Mouse (Mus musculus) limb, embryonic 14.5 days (tissue): ENCODE data around the gene Il9. TPM values are rescaled to one million over a fixed set of nuclear protein-coding genes. Genes with fewer than 3 reads are reported as not detected.

Experiments used
- ATAC-seq: fragments of 200-750 bp; cut with Nextera tagmentation; 2 replicates; pipeline ENCODE4 v1.8.0; 2017; ENCODE audit warnings: low read depth, moderate number of reproducible peaks, moderate TSS enrichment; ENCODE audit not compliant: low FRiP score
- DNase-seq: peaks from one replicate; pipeline ENCODE4 v3.0.0-alpha.2; 2015; ENCODE audit warnings: low spot score
- H3K27ac ChIP-seq: fragments of 300-500 bp; sonication (generic); replicated peaks from 2 replicates; pipeline ENCODE4 v1.5.1; 2014; ENCODE audit warnings: low read depth, mild to moderate bottlenecking, low read length, moderate library complexity, mixed read lengths
- H3K27me3 ChIP-seq: fragments of 300-500 bp; sonication (generic); 2 replicates; pipeline ENCODE4 v1.6.1; 2014; ENCODE audit warnings: low read length, mixed read lengths; ENCODE audit not compliant: control insufficient read depth, insufficient read depth
- H3K36me3 ChIP-seq: fragments of 300-500 bp; sonication (generic); 2 replicates; pipeline ENCODE4 v1.6.1; 2014; ENCODE audit warnings: mild to moderate bottlenecking, low read length, moderate library complexity, mixed read lengths; ENCODE audit not compliant: control insufficient read depth, insufficient read depth
- H3K4me1 ChIP-seq: fragments of 300-500 bp; sonication (generic); 2 replicates; pipeline ENCODE4 v1.6.1; 2014; ENCODE audit warnings: antibody characterized with exemption, low read length, mixed read lengths; ENCODE audit not compliant: control insufficient read depth, insufficient read depth
- H3K4me2 ChIP-seq: fragments of 300-500 bp; sonication (generic); replicated peaks from 2 replicates; pipeline ENCODE4 v1.6.1; 2014; ENCODE audit warnings: low read depth, mild to moderate bottlenecking, low read length, moderate library complexity; ENCODE audit not compliant: severe bottlenecking
- H3K4me3 ChIP-seq: fragments of 300-500 bp; sonication (generic); replicated peaks from 2 replicates; pipeline ENCODE4 v1.5.1; 2014; ENCODE audit warnings: low read length
- H3K9ac ChIP-seq: fragments of 300-500 bp; sonication (generic); 2 replicates; pipeline ENCODE4 v1.6.1; 2014; ENCODE audit warnings: mild to moderate bottlenecking, low read depth, low read length, moderate library complexity; ENCODE audit not compliant: severe bottlenecking
- H3K9me3 ChIP-seq: fragments of 300-500 bp; sonication (generic); 2 replicates; pipeline ENCODE4 v1.6.1; 2016; ENCODE audit warnings: low read length; ENCODE audit not compliant: control insufficient read depth
- POLR2A ChIP-seq: fragments of 200-500 bp; IDR thresholded peaks from 2 replicates; pipeline ENCODE4 v1.8.0; 2012; ENCODE audit warnings: inconsistent platforms, mild to moderate bottlenecking, moderate library complexity, borderline replicate concordance; ENCODE audit not compliant: insufficient read depth, insufficient read length; ENCODE audit errors: extremely low read depth
- WGBS: fragments of 180-500 bp; shearing (Covaris S2); extraction: QIAGEN DNeasy Blood & Tissue Kit; methylation state at CpG from one replicate; pipeline ENCODE4 v1.1.7; 2014; 5-methylcytosine and 5-hydroxymethylcytosine counted together
- polyA plus RNA-seq, 2 experiments: library from polyadenylated mRNA; depleted of rRNA in 1 of 2; stranded (reverse) in 1 of 2; unstranded in 1 of 2; fragments of >200 nt; fragmentation: Nextera tagmentation in 1 of 2; extraction: Ambion mirVana in 1 of 2; gene quantifications; 2 replicates each; pipeline versions ENCODE4 v1.2.1 to v1.2.3; 2012 to 2014

The Il9 gene
- polyA plus RNA-seq, 2 experiments, result not detected

- no peaks in the 10 kb centered on the region for H3K4me1 ChIP-seq
- H3K36me3 ChIP-seq, result no peaks in the 10 kb centered on the region
- H3K9me3 ChIP-seq, result no peaks in the 10 kb centered on the region
- no peak overlapping the region for H3K4me3 ChIP-seq
- H3K27me3 ChIP-seq, result no peaks in the 10 kb centered on the region
- H3K4me2 ChIP-seq, result no peak overlapping the region
- H3K27ac ChIP-seq, result no peak overlapping the region
- no peak for TF ChIP-seq POLR2A
- no peak overlapping the region for H3K9ac ChIP-seq
- ATAC-seq (no peak), DNase-seq (no peak)
- 80% methylated on average over 6 of the region's 6 CpGs for WGBS
Measured at GRCm38 (mm10) chr13:56478027-56478426, 4.0 kb downstream of the Il9 start.

- no peaks in the 10 kb centered on the region for H3K4me1 ChIP-seq
- no peak overlapping the region for H3K4me3 ChIP-seq
- H3K27me3 ChIP-seq, result no peaks in the 10 kb centered on the region
- H3K36me3 ChIP-seq, result no peaks in the 10 kb centered on the region
- TF ChIP-seq POLR2A, result no peak
- no peak for ATAC-seq
- no peak overlapping the region for H3K9ac ChIP-seq
- WGBS, result 43% methylated on average over 6 of the region's 6 CpGs
- H3K27ac ChIP-seq, result no peak overlapping the region
- H3K4me2 ChIP-seq, result no peak overlapping the region
- DNase-seq, result no peak
- H3K9me3 ChIP-seq, result no peaks in the 10 kb centered on the region
Measured at GRCm38 (mm10) chr13:56477271-56477670, 4.8 kb downstream of the Il9 start.

- DNase-seq (no peak), ATAC-seq (no peak)
- TF ChIP-seq POLR2A, result no peak
- H3K9ac ChIP-seq, result no peak overlapping the region
- 78% methylated on average over 5 of the region's 5 CpGs for WGBS
- H3K4me3 ChIP-seq, result no peak overlapping the region
- no peaks in the 10 kb centered on the region for H3K36me3 ChIP-seq
- H3K4me2 ChIP-seq, result no peak overlapping the region
- H3K27ac ChIP-seq, result no peak overlapping the region
- H3K4me1 ChIP-seq, result peaks cover 3% of the 10 kb centered on the region; the same call in 1 of the 2 replicates
- no peaks in the 10 kb centered on the region for H3K9me3 ChIP-seq
- no peaks in the 10 kb centered on the region for H3K27me3 ChIP-seq
Measured at GRCm38 (mm10) chr13:56476790-56477189, 5.3 kb downstream of the Il9 start.

- H3K4me2 ChIP-seq, result no peak overlapping the region
- H3K4me3 ChIP-seq, result no peak overlapping the region
- no peak overlapping the region for H3K27ac ChIP-seq
- no peak for TF ChIP-seq POLR2A
- no peak overlapping the region for H3K9ac ChIP-seq
- no peaks in the 10 kb centered on the region for H3K36me3 ChIP-seq
- H3K4me1 ChIP-seq, result peaks cover 3% of the 10 kb centered on the region; the same call in 1 of the 2 replicates
- WGBS, result 35% methylated on average over 4 of the region's 4 CpGs
- no peaks in the 10 kb centered on the region for H3K27me3 ChIP-seq
- no peaks in the 10 kb centered on the region for H3K9me3 ChIP-seq
- ATAC-seq (peak; percentile 37; the same call in 1 of the 2 replicates), DNase-seq (peak; percentile 82)
Measured at GRCm38 (mm10) chr13:56475363-56475762, 6.7 kb downstream of the Il9 start.

GRCm38 (mm10) chr13:56472661-56473060, 9.4 kb downstream of the Il9 start:
- WGBS, result 85% methylated on average over 7 of the region's 9 CpGs
- H3K4me2 ChIP-seq, result no peak overlapping the region
- H3K4me1 ChIP-seq, result peaks cover 3% of the 10 kb centered on the region; the same call in 1 of the 2 replicates
- ATAC-seq, result no peak
- H3K9ac ChIP-seq, result no peak overlapping the region
- no peak for DNase-seq
- no peaks in the 10 kb centered on the region for H3K9me3 ChIP-seq
- no peak overlapping the region for H3K27ac ChIP-seq
- no peak for TF ChIP-seq POLR2A
- no peak overlapping the region for H3K4me3 ChIP-seq
- H3K27me3 ChIP-seq, result no peaks in the 10 kb centered on the region
- no peaks in the 10 kb centered on the region for H3K36me3 ChIP-seq

GRCm38 (mm10) chr13:56471951-56472350, 10.1 kb downstream of the Il9 start:
- Histone ChIP-seq H3K36me3 (no peaks in the 10 kb centered on the region), H3K9ac (no peak overlapping the region), H3K4me2 (no peak overlapping the region), H3K9me3 (no peaks in the 10 kb centered on the region), H3K4me1 (peaks cover 3% of the 10 kb centered on the region; the same call in 1 of the 2 replicates), H3K27me3 (no peaks in the 10 kb centered on the region), H3K4me3 (no peak overlapping the region), H3K27ac (no peak overlapping the region)
- 66% methylated on average over 9 of the region's 9 CpGs for WGBS
- TF ChIP-seq POLR2A, result no peak
- DNase-seq (no peak), ATAC-seq (no peak)
